Mouse (Mus musculus): ENCODE results near the gene B3gntl1. TPM values are rescaled to one million over a fixed set of nuclear protein-coding genes. Genes with fewer than 3 reads are reported as not detected.
"Not testable (repeated sequence)": the region's sequence is repeated elsewhere in the genome, so short reads cannot be mapped to it uniquely, and the experiment has no call there.

Gene B3gntl1
- polyA plus RNA-seq, 3 experiments from 2014 or later, result 6.4 to 12.1 (median 10.7) TPM

- ATAC-seq, result no peak
Observed at GRCm38 (mm10) chr11:121683243-121683642, 10.3 kb upstream of the B3gntl1 start.

DNA sequence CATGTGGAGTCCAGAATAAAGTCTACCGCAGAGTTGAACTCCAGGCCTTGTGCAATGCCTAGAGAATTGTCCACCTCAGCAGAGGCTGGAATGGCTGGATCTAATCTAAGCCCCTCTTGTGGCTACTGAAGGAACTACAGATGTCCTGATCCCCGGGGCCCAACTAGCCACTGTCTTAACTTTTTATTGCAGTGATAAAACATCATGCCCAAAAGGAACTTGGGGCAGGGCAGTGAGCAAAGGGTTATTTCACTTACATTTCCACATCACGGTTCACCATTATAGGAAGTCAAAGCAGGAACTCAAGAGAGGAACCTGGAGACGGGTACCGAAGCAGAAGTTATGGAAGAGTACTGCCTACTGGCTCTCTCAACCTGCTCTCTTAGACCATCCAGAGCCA, 7.8 kb upstream of the B3gntl1 start:
- no peak for ATAC-seq

DNA sequence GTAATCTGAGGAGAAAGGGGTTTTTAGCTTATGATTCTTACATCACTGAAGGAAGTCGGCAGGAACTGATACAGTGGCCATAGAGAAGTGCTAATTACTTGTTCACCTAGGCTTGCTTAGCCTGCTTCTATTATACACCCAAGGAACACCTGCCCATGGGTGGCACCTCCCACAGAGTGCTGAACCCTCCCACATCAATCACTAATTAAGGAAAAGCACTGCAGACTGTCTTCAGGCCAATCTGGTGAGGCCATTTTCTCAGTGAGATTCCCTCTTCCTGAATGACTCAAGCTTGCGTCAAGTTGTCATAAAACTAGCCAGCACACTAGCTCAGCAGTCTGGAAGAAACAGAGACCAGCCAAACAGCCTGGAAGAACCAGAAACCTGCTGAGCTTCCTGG, 6.6 kb upstream of the B3gntl1 start:
- ATAC-seq, result no peak

GRCm38 (mm10) chr11:121676836-121677235, 3.9 kb upstream of the B3gntl1 start:
- ATAC-seq, result no peak

DNA sequence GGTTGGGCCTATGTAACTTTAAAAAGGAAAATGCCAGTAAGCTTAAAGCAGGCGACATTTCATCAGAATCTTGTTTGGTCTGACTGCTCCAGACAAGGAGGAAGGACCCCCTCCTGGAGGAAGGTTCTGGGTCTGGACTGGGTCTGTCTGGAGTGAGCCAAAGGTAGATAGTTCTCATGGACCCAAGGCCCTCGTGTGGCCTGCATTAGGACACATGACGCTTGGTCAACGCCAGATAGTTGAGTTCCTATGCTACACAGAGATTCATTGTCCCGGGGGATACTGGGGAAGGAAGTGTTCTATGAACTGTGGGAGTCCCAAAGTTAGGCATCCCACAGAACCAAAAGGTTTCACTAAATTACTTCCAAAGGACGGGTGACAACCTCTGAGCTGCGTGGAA, 676 bp upstream of the B3gntl1 start:
- no peak for ATAC-seq

GRCm38 (mm10) chr11:121672312-121672989, 502 bp downstream of the B3gntl1 start:
- ATAC-seq, result no peak

DNA sequence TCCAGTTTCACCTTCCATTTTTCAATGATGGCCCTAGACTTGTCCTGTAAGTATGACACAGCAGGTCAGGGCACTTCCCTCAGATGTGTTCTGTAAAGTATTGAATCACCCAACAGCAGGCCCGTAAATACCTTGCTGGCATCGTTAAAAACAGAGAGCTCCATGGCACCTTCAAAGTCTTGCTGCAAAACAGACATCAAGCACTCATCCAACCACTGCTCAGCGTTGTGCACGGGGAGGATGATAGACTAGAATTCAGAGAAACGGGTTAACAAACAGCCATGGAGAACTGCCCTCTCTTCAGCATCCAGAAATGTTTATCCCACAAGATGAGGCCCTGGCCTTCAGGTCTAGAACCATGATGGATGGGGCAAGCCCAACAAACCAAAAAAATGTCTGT, 2.0 kb downstream of the B3gntl1 start:
- ATAC-seq, result no peak

- ATAC-seq, result no peak
Observed at GRCm38 (mm10) chr11:121668776-121669175, 4.2 kb downstream of the B3gntl1 start.

DNA sequence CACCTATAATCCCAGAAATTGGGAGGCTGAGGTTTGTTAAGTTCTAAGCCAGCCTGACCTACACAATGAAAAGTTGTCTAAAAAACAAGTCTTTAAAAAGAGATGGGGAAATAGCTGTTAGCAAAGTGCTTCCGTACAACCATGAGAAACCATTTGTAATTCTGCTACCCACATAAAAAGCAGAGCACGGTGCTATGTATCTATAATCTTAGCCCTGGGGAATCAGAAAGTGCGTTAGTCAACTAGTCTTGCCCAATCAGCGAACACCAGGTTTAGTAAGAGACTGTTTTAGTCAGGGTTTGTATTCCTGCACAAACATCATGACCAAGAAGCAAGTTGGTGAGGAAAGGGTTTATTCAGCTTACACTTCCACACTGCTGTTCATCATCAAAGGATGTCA, 5.4 kb downstream of the B3gntl1 start:
- ATAC-seq, result no peak

- no peak for ATAC-seq
Observed at GRCm38 (mm10) chr11:121661116-121661515, 11.8 kb downstream of the B3gntl1 start.

- not testable (repeated sequence) for ATAC-seq
Observed at GRCm38 (mm10) chr11:121660604-121661003, 12.3 kb downstream of the B3gntl1 start.

DNA sequence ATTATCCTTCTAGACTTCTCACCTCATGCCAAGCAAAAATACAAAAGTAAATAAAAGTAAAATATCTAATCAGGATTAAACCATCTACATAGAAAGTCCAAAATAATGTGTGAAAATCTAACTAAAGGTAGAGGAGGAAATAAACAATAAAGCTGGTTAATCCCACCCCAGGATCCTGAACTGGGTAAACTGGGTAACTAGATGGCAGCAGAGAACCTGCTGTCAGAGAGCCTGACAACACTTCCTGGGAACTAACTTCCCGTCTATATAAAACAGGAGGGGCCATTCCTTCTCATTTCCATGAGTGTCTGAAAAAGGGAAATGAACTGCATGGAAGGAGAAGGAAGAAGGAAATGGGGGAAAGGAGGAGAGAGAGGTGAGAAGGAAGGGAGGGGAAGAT, 14.8 kb downstream of the B3gntl1 start:
- ATAC-seq, result no peak

GRCm38 (mm10) chr11:121655807-121656511, 17.0 kb downstream of the B3gntl1 start:
- ATAC-seq, result peak; percentile 36

DNA sequence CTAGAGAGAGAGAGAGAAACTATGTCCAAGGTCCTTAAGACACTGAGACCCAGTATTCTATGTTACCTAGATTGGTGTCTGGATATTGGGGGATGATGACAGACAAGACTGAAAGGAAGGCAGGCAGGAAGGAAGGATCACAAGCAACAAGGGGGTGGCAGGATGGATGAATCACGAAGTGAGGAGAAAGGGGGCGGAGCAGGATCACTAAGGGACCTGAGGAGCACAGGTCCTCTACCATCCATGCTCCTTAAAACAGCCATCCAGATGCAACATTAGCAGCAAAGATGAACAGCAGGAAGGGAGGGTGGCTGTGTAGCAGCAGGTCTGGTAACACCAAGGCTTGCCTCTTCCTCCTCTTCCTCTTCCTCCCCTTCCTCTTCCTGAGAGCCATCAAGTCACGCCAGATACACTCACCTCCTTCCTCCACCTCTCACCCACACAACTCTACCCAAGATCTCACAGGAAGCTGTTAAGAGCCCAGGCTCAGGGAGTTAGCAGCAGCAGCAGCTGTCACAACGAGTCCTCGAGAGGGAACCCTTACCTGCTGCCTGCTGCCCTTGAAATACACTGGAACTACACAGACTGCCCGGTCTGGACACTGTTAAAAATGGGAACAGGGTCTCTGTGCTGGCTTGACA, 17.7 kb downstream of the B3gntl1 start:
- peak; percentile 78 for ATAC-seq

GRCm38 (mm10) chr11:121654406-121654945, 18.5 kb downstream of the B3gntl1 start:
- ATAC-seq, result no peak

DNA sequence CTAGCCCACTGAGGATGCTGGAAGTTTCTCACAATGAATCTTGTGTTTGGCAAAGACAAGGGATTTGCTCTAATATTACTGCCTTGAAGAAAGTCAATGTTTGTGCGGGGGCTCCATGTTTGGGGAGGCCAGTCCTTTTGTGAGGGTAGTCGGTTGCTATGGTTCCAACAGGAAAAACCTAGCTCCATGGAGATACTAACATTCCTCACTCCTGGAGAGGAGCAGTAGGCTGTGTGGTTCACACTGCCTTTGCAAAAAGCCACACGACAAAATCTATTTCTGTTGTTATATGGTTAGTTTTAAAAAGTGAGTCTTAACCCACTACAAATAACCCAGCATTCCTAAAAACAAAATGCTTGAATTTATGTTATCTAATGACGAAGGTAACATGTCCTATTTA, 19.3 kb downstream of the B3gntl1 start:
- no peak for ATAC-seq

- no peak for ATAC-seq
Observed at GRCm38 (mm10) chr11:121652547-121653305, 20.2 kb downstream of the B3gntl1 start.

DNA sequence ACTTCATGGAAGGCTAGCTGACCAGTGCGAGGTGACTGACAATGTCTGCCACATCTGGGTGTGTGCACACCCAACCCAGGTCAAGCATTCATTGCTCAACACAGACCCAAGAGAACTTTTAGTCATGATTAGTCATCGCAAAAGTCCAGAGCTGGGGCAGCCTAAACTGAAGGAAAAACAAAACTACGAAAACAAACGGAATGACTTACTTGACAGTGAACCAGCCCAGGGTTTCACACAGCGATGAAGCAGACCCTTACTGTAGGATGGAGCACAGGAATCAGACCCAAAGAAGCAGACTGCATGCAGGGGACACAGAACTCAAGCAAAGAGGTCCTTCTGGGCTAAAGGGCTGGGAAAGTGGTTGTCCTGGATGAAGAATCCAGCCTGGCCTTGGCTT, 21.0 kb downstream of the B3gntl1 start:
- ATAC-seq, result no peak

- ATAC-seq, result no peak
Observed at GRCm38 (mm10) chr11:121651556-121651955, 21.4 kb downstream of the B3gntl1 start.

GRCm38 (mm10) chr11:121650668-121651067, 22.3 kb downstream of the B3gntl1 start:
- ATAC-seq, result no peak

GRCm38 (mm10) chr11:121649900-121650299, 23.1 kb downstream of the B3gntl1 start:
- no peak for ATAC-seq

DNA sequence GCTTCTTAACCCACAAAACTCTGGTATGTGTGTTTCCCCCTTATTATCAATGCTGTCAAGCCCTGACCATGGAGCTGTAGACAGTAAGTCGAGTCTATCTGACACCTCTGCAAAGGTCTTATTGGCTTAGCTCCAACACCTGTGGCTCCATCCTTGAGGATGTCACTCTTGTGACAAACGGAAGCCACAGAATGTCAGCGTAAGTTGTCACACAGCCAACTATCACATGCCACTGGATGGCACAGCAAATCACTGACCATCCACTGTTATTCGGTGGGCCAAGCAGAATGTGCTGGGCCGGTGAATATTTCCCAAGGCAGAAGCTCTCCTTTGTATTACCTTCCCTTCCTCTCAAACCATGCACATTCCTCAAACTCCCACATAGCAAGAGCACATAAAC, 24.8 kb downstream of the B3gntl1 start:
- ATAC-seq, result no peak

DNA sequence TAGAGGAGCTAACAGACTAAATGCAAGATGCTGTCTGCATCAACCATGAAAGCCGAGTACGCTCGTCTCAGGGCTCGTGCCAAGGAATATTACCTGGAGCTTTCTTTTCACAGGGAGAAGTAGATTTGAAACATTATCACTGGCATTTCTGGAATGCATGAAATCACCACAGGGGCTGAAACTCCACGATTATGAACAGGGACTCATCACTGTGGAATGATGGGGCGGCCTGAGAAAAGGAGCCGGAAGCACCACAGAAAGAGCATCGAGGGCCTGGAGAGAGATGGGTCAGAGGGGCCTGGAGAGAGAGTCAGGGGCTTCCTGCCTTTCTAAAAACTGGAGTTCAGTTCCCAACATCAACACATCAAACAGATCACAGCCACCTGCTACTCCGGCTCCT, 25.6 kb downstream of the B3gntl1 start:
- ATAC-seq, result no peak
